Mouse (Mus musculus) heart, adult 2 months (tissue): ENCODE results near the gene Zer1.
"Not testable (repeated sequence)": the region's sequence is repeated elsewhere in the genome, so short reads cannot be mapped to it uniquely, and the experiment has no call there.

ENCODE experiments used
- CTCF ChIP-seq: fragments of 200-600 bp; IDR thresholded peaks from 2 replicates; pipeline ENCODE4 v1.8.1; 2022; ENCODE audit warnings: antibody characterized with exemption, mild to moderate bottlenecking, moderate library complexity
- EP300 ChIP-seq: fragments of 200-500 bp; IDR thresholded peaks from 2 replicates; pipeline ENCODE4 v1.6.1; 2011; ENCODE audit warnings: low read depth, low read length, control low read depth; ENCODE audit not compliant: insufficient read depth
- POLR2A ChIP-seq: fragments of 200-500 bp; IDR thresholded peaks from 2 replicates; pipeline ENCODE4 v1.6.1; 2011; ENCODE audit warnings: mild to moderate bottlenecking, low read depth, low read length, control low read depth; ENCODE audit not compliant: insufficient read depth

DNA sequence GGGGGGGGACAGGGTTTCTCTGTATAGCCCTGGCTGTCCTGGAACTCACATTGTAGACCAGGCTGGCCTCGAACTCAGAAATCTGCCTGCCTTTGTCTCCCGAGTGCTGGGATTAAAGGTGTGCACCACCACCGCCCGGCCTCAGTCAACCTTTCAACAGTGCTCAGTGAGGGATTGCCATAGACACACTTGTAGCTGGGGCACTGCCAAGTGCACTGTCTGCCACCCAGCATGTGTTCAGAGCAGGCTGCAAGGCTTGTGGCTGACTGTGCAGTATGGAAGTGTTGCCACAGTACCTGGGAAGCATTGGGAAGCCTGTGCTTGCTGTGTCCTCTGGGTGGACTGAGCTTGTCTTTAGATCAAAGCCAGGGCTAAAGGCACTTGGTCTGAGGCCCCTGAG lies 15.6 kb upstream of the Zer1 start:
- not testable (repeated sequence) for TF ChIP-seq POLR2A, CTCF, EP300
